Mouse (Mus musculus) limb, embryonic 10.5 days (tissue): ENCODE data around the gene Stk19. TPM values are rescaled to one million over a fixed set of nuclear protein-coding genes. Genes with fewer than 3 reads are reported as not detected.
"Not testable (repeated sequence)": the region's sequence is repeated elsewhere in the genome, so short reads cannot be mapped to it uniquely, and the experiment has no call there.

Experiments used
- DNase-seq: peaks from one replicate; pipeline ENCODE4 v3.0.0-alpha.2; 2017; ENCODE audit warnings: low spot score
- H3K27ac ChIP-seq: fragments of 300-500 bp; sonication (generic); 2 replicates; pipeline ENCODE4 v1.5.1; 2016; ENCODE audit warnings: mild to moderate bottlenecking
- H3K27me3 ChIP-seq: fragments of 300-500 bp; sonication (generic); 2 replicates; pipeline ENCODE4 v1.6.1; 2016; ENCODE audit warnings: low read depth, mild to moderate bottlenecking; ENCODE audit not compliant: poor library complexity, severe bottlenecking
- H3K36me3 ChIP-seq: fragments of 300-500 bp; sonication (generic); 2 replicates; pipeline ENCODE4 v1.6.1; 2016; ENCODE audit warnings: mild to moderate bottlenecking, moderate library complexity
- H3K4me1 ChIP-seq: fragments of 300-500 bp; sonication (generic); 2 replicates; pipeline ENCODE4 v1.6.1; 2016
- H3K4me3 ChIP-seq: fragments of 300-500 bp; sonication (generic); 2 replicates; pipeline ENCODE4 v1.5.1; 2016; ENCODE audit warnings: mild to moderate bottlenecking, moderate library complexity
- H3K9me3 ChIP-seq: fragments of 300-500 bp; sonication (generic); replicated peaks from 2 replicates; pipeline ENCODE4 v1.6.1; 2016; ENCODE audit warnings: mild to moderate bottlenecking
- WGBS: fragments of 180-500 bp; shearing (Covaris S2); methylation state at CpG from one replicate; pipeline ENCODE4 v1.1.7; 2016; 5-methylcytosine and 5-hydroxymethylcytosine counted together
- microRNA-seq: library from miRNA; unstranded; fragments of <30 nt; microRNA quantifications from one replicate; pipeline ENCODE4, GENCODE M21; 2017
- polyA plus RNA-seq: library from polyadenylated mRNA; unstranded; fragments of >200 nt; fragmentation: Nextera tagmentation; extraction: Ambion mirVana; gene quantifications from 2 replicates; pipeline ENCODE4 v1.2.1, GENCODE M21; 2016

Stk19 gene
- polyA plus RNA-seq, 1 experiment from 2014 or later = 23.3 TPM

- 85% methylated on average over 4 of the region's 4 CpGs for WGBS
- Histone ChIP-seq H3K27ac (no peak overlapping the region), H3K4me1 (no peaks in the 10 kb centered on the region), H3K36me3 (no peaks in the 10 kb centered on the region), H3K4me3 (no peak overlapping the region), H3K27me3 (no peaks in the 10 kb centered on the region), H3K9me3 (peaks cover 2% of the 10 kb centered on the region; the same call in 1 of the 2 replicates)
- peak; percentile 26 for DNase-seq
Observed at GRCm38 (mm10) chr17:34799531-34799925, 37.2 kb downstream of the Stk19 start.

GRCm38 (mm10) chr17:34798866-34799530 is 37.7 kb downstream of the Stk19 start:
- no peaks in the 10 kb centered on the region for H3K4me1 ChIP-seq
- 92% methylated on average over 17 of the region's 17 CpGs for WGBS
- H3K27me3 ChIP-seq = no peaks in the 10 kb centered on the region
- peak; percentile 22 for DNase-seq
- no peak overlapping the region for H3K4me3 ChIP-seq
- H3K9me3 ChIP-seq = peaks cover 2% of the 10 kb centered on the region; the same call in 1 of the 2 replicates
- H3K27ac ChIP-seq = no peak overlapping the region
- H3K36me3 ChIP-seq = no peaks in the 10 kb centered on the region

GRCm38 (mm10) chr17:34798071-34798470 is 38.7 kb downstream of the Stk19 start:
- not testable (repeated sequence) for H3K9me3 ChIP-seq, H3K27ac ChIP-seq, H3K27me3 ChIP-seq, H3K36me3 ChIP-seq, H3K4me1 ChIP-seq, H3K4me3 ChIP-seq
- peak; percentile 26 for DNase-seq
- WGBS = 80% methylated on average over 7 of the region's 7 CpGs

GRCm38 (mm10) chr17:34797211-34797995 is 39.3 kb downstream of the Stk19 start:
- 84% methylated on average over 10 of the region's 10 CpGs for WGBS
- not testable (repeated sequence) for H3K4me1 ChIP-seq, H3K27ac ChIP-seq, H3K4me3 ChIP-seq, H3K27me3 ChIP-seq, H3K9me3 ChIP-seq, H3K36me3 ChIP-seq
- DNase-seq = peak; percentile 19

GRCm38 (mm10) chr17:34796311-34797140 is 40.2 kb downstream of the Stk19 start:
- DNase-seq = peak; percentile 21
- no peaks in the 10 kb centered on the region for H3K27me3 ChIP-seq
- H3K9me3 ChIP-seq = peaks cover 2% of the 10 kb centered on the region; the same call in 1 of the 2 replicates
- no peaks in the 10 kb centered on the region for H3K4me1 ChIP-seq
- H3K4me3 ChIP-seq = no peak overlapping the region
- no peaks in the 10 kb centered on the region for H3K36me3 ChIP-seq
- H3K27ac ChIP-seq = no peak overlapping the region
- 83% methylated on average over 8 of the region's 8 CpGs for WGBS

- no peaks in the 10 kb centered on the region for H3K4me1 ChIP-seq
- 59% methylated on average over 9 of the region's 9 CpGs for WGBS
- H3K27ac ChIP-seq = no peak overlapping the region
- peak; percentile 45 for DNase-seq
- H3K4me3 ChIP-seq = no peak overlapping the region
- no peaks in the 10 kb centered on the region for H3K27me3 ChIP-seq
- peaks cover 2% of the 10 kb centered on the region; the same call in 1 of the 2 replicates for H3K9me3 ChIP-seq
- no peaks in the 10 kb centered on the region for H3K36me3 ChIP-seq
Observed at GRCm38 (mm10) chr17:34795633-34796032, 41.1 kb downstream of the Stk19 start.

GRCm38 (mm10) chr17:34795016-34795415 is 41.7 kb downstream of the Stk19 start:
- no peak overlapping the region for H3K27ac ChIP-seq
- H3K9me3 ChIP-seq = peaks cover 2% of the 10 kb centered on the region; the same call in 1 of the 2 replicates
- H3K36me3 ChIP-seq = no peaks in the 10 kb centered on the region
- H3K27me3 ChIP-seq = no peaks in the 10 kb centered on the region
- H3K4me3 ChIP-seq = no peak overlapping the region
- no peak for DNase-seq
- 92% methylated on average over 10 of the region's 10 CpGs for WGBS
- no peaks in the 10 kb centered on the region for H3K4me1 ChIP-seq

- no peak overlapping the region for H3K27ac ChIP-seq
- no peak for DNase-seq
Observed at GRCm38 (mm10) chr17:34777680-34778325, 58.9 kb downstream of the Stk19 start.

More at GRCm38 (mm10) chr17:34777680-34778325, 58.9 kb downstream of the Stk19 start:
- WGBS = 85% methylated on average over 9 of the region's 9 CpGs
- no peaks in the 10 kb centered on the region for H3K4me1 ChIP-seq
- H3K9me3 ChIP-seq = peaks cover 5% of the 10 kb centered on the region; the same call in 1 of the 2 replicates
- H3K4me3 ChIP-seq = no peak overlapping the region
- no peaks in the 10 kb centered on the region for H3K36me3 ChIP-seq
- H3K27me3 ChIP-seq = no peaks in the 10 kb centered on the region

Small RNA genes lying within 50 kb of the gene (microRNA-seq; reads per million reads assigned to microRNA genes)
- gene Mir6970 = not detected
- gene Mir6971 = 0.88 reads per million
- not detected for gene Mir6972

Other genes starting within 250 kb of the Stk19 start
- 4.8 and 10.5 TPM in 2 replicates for gene Gpsm3, start 247.1 kb downstream of the Stk19 start, polyA plus RNA-seq
- 19.9 and 22.5 TPM in 2 replicates for gene Pbx2, start 245.7 kb downstream of the Stk19 start, polyA plus RNA-seq
- gene Ager, start 239.1 kb downstream of the Stk19 start, polyA plus RNA-seq = 2.6 and 3.6 TPM in 2 replicates
- gene Rnf5, start 233.3 kb downstream of the Stk19 start, polyA plus RNA-seq = 149 and 162 TPM in 2 replicates
- 51.0 and 55.6 TPM in 2 replicates for gene Agpat1, start 232.7 kb downstream of the Stk19 start, polyA plus RNA-seq
- 1.9 and 2.2 TPM in 2 replicates for gene Egfl8, start 221.0 kb downstream of the Stk19 start, polyA plus RNA-seq
- gene Ppt2, start 208.4 kb downstream of the Stk19 start, polyA plus RNA-seq = 21.0 and 21.6 TPM in 2 replicates
- 0.08 TPM in 1 of 2 replicates, not detected in the other for gene Prrt1, start 207.4 kb downstream of the Stk19 start, polyA plus RNA-seq
- 17.9 and 18.9 TPM in 2 replicates for gene Fkbpl, start 192.2 kb downstream of the Stk19 start, polyA plus RNA-seq
- 101 TPM in 2 replicates for gene Atf6b, start 189.8 kb downstream of the Stk19 start, polyA plus RNA-seq
- not detected in 2 replicates for gene Tnxb, start 166.4 kb downstream of the Stk19 start, polyA plus RNA-seq
- gene C4b, start 93.1 kb downstream of the Stk19 start, polyA plus RNA-seq = not detected in 2 replicates
- not detected in 2 replicates for gene Cyp21a1, start 32.4 kb downstream of the Stk19 start, polyA plus RNA-seq
- gene Dxo, start 74 bp upstream of the Stk19 start, polyA plus RNA-seq = 77.5 and 83.5 TPM in 2 replicates
- gene Skiv2l, start 13.3 kb upstream of the Stk19 start, polyA plus RNA-seq = 57.5 and 65.0 TPM in 2 replicates
- 151 and 155 TPM in 2 replicates for gene Nelfe, start 13.4 kb upstream of the Stk19 start, polyA plus RNA-seq
- 2.1 and 2.5 TPM in 2 replicates for gene Cfb, start 25.6 kb upstream of the Stk19 start, polyA plus RNA-seq
- 6.2 and 6.3 TPM in 2 replicates for gene Zbtb12, start 42.5 kb upstream of the Stk19 start, polyA plus RNA-seq
- gene Gm20547, start 45.1 kb upstream of the Stk19 start, polyA plus RNA-seq = 0.06 TPM in 1 of 2 replicates, not detected in the other
- 0.29 and 0.40 TPM in 2 replicates for gene C2, start 61.3 kb upstream of the Stk19 start, polyA plus RNA-seq
- gene Ehmt2, start 61.5 kb upstream of the Stk19 start, polyA plus RNA-seq = 109 and 116 TPM in 2 replicates
- not detected in 2 replicates for gene Slc44a4, start 77.5 kb upstream of the Stk19 start, polyA plus RNA-seq
- gene Neu1, start 94.3 kb upstream of the Stk19 start, polyA plus RNA-seq = 14.6 and 16.1 TPM in 2 replicates
- 0.08 and 0.14 TPM in 2 replicates for gene Hspa1b, start 122.3 kb upstream of the Stk19 start, polyA plus RNA-seq
- not detected in 2 replicates for gene Gm20481, start 133.0 kb upstream of the Stk19 start, polyA plus RNA-seq
- 1.1 and 1.4 TPM in 2 replicates for gene Hspa1a, start 135.2 kb upstream of the Stk19 start, polyA plus RNA-seq
- gene Hspa1l, start 135.8 kb upstream of the Stk19 start, polyA plus RNA-seq = 0.58 and 0.85 TPM in 2 replicates
- 320 and 365 TPM in 2 replicates for gene Lsm2, start 144.9 kb upstream of the Stk19 start, polyA plus RNA-seq
- gene Vars, start 164.0 kb upstream of the Stk19 start, polyA plus RNA-seq = 222 and 267 TPM in 2 replicates
- gene Vwa7, start 179.6 kb upstream of the Stk19 start, polyA plus RNA-seq = 0.15 and 0.23 TPM in 2 replicates
- gene Sapcd1, start 191.1 kb upstream of the Stk19 start, polyA plus RNA-seq = 1.2 and 1.4 TPM in 2 replicates
- gene Msh5, start 209.8 kb upstream of the Stk19 start, polyA plus RNA-seq = 5.2 and 5.4 TPM in 2 replicates
- 174 and 186 TPM in 2 replicates for gene Clic1, start 213.0 kb upstream of the Stk19 start, polyA plus RNA-seq
- 453 and 568 TPM in 2 replicates for gene Ddah2, start 222.1 kb upstream of the Stk19 start, polyA plus RNA-seq
- gene Ly6g6c, start 228.4 kb upstream of the Stk19 start, polyA plus RNA-seq = not detected in 2 replicates
- gene Mpig6b, start 229.2 kb upstream of the Stk19 start, polyA plus RNA-seq = 0.36 and 0.46 TPM in 2 replicates
- 0.81 and 0.95 TPM in 2 replicates for gene Ly6g6e, start 240.0 kb upstream of the Stk19 start, polyA plus RNA-seq
- 0.80 and 1.1 TPM in 2 replicates for gene Ly6g6d, start 241.1 kb upstream of the Stk19 start, polyA plus RNA-seq
- 0.56 and 0.66 TPM in 2 replicates for gene Ly6g6f, start 248.7 kb upstream of the Stk19 start, polyA plus RNA-seq